Mouse (Mus musculus) left cerebral cortex, adult 18-20 months (tissue): ENCODE data around the gene Ovol2. TPM values are rescaled to one million over a fixed set of nuclear protein-coding genes. Genes with fewer than 3 reads are reported as not detected.

ENCODE experiments used
- DNase-seq, 2 experiments: peaks; one replicate each; pipeline ENCODE4 v3.0.0; 2021 to 2022; ENCODE audit warnings: low spot score in 2 of 2, mixed read lengths in 1 of 2
- total RNA-seq, 2 experiments: library from RNA; stranded (reverse); gene quantifications; 2 replicates each; pipeline ENCODE4 v1.2.3; 2021

The Ovol2 gene
- total RNA-seq, 2 experiments from 2014 or later: 9.8 to 11.1 TPM

DNA sequence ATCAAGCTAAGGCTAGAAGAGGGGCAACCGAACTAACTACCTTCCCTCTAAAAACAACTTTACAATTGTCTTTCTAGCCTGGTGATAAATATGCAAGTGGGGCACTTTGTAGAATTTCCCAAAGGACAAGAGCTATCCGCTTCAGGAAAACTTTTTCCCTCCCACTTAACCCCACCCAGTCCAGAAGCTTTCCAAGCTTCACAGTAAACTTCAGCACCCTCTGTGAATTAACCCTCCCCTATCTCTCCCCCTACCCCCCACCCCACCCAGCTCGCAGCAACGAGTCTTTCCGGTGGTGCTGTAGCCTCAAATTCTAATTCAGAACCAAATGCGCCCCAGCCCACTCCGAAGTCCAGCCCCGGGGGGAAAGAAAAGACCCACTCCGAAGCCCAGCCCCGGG is 2.5 kb downstream of the Ovol2 start:
- no peak for DNase-seq

DNA sequence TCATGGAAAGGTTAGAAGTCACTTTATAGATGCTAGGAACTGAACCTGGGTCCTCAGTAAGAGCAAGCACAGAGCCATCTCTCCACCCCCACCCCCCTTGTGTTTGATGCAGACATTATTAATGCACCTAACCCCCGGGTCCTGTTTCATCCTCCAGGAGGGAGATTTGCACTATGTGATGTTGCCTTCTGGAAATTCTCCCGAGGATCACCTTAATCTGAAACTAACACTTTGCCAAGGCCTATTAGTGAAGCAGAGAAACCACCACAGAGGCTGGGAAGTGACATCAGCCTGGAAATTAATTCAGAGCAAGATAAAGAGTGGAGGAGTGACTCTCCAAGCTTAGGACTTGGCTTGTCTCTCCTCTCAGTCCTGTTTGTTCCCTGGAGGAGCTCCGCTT is 7.7 kb downstream of the Ovol2 start:
- no peak for DNase-seq

DNA sequence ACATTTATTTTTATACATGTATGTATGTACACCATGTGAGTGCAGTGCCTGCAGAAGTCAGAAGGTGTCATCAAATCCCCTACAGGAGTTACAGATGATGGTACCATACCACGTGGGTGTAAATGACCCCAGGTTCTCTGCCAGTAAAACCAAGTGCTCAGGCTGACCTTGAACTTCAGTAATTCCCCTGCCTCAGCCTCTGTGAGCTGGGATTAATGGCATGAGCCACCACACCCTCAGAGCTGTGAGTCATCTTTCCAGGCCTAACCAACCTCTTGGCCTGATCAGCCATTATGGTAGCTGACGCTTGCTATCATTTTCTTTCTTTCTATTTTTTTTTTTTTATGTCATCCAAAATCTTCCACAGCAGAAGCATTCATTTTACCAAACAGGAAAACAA is 20.6 kb downstream of the Ovol2 start:
- DNase-seq: no peak

DNA sequence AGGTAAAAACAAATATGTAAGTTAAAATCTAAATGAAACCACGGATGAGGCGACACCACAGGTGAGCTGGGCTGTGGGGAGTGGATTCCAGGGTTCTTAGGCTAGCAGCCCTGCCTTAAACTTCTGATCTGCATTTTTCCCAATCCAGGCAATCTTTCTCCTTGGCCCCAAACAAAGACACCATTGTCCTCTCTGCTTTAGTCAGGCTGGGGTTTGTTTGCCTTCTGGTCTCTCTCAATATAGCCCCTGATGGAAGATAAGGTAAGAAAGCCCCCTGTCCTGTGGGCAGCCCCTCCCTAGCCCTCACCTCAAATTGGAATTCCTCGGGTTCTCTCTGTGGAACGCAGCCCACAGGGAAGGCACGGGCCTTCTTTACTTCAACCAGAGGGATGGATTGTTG is 21.7 kb downstream of the Ovol2 start:
- no peak for DNase-seq

DNA sequence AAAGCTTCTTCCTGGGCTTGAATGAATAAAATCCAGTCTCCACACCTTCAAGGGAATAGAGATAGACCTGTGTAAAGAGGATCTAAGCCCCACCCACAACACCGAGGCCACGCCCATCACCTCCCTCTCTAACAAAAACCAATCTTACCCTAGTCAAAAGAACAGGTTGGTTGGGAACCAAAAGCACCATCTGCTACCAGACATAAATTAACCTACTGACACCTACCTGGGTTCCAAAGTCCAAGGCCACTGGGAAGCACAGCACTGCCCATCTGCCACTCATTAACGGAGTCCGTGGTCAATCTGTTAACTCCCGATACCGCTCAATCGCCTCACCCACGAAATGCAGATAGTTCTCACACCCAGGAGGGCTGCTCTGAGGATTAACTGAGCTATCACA is 23.4 kb downstream of the Ovol2 start:
- no peak for DNase-seq

DNA sequence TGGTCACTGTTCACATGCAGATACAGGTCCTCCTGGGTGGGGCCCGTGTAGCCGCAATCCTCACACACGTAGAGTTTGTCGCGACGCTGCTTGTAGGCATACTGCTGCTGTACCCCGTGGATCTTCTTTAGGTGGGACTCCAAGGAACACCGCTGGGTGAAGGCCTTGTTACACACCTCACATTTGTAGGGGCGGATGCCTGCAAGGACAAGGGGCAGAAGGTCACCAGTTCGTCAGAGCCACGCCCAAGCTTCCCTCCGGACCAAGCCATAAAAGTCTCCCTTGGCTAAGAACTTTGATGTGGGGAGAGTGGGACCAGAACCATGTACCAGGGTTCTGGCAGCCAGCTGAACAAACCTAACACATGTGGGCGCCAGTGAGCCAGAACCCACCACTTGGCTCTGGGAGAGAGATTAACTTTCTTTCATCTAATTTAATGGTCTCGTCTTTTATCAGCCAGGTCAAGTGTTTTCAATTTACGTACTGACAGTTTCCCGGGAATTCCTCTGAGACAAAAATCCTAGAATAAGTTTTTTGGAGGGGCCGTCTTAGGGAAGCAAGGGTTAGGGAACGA is 26.1 kb downstream of the Ovol2 start:
- DNase-seq: no peak

DNA sequence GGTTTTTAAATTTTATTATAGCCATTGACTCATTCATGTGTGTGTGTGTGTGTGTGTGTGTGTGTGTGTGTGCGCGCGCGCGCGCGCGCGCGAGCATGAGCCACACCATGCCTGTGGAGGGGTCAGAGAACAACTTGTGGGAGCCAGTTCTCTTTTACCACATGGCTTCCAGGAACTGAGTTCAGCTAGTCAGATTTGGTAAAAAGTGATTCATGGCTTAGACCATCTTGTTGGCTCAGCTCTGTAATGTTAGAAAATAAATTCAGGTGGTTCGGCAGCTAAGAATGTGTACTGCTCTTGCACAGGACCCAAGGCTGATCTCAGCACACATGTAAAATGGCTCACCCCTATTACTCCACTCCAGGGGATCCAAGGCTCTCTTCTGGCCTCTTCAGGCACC is 30.8 kb downstream of the Ovol2 start:
- DNase-seq: no peak

DNA sequence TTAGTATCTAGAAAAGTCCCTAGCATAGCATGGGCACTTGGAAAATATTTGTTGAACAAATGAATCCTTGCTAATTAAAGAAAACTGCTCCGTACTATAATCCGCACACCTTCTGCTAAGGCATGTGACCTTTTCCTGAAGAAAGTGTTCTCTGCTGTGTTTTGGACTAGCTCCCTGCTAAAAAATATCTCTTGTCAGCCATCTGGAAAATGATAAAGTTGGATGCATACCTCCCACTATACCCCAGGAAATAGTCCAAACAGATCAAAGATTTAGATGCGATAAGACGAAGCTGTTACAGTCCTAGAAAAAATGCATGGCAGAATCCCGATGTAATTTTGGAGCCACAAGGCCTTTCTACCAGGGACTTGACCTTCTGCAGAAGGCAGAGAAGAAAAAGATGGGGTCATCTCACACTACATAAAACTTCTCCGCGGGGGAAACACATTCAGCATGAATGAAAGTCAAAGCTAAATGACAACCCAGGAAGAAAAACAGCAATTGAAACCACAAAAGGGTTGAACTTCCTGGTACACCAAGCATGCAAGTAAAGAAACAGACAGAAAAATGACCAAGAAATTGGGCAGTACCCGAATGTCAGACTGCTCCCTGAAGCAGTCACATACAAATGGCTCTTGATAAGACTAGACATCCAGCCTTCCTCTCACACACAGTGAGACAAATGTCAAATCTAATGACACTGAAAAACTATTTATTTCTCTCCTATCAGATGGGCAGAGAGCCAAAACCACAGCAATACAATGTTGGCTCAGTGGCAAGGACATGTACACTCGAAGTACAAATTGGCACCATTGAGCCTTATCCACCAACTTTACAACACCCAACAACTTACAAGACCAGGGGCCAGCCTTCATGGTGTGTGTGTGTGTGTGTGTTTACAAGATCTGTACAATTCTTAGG is 31.9 kb downstream of the Ovol2 start:
- DNase-seq: no peak

DNA sequence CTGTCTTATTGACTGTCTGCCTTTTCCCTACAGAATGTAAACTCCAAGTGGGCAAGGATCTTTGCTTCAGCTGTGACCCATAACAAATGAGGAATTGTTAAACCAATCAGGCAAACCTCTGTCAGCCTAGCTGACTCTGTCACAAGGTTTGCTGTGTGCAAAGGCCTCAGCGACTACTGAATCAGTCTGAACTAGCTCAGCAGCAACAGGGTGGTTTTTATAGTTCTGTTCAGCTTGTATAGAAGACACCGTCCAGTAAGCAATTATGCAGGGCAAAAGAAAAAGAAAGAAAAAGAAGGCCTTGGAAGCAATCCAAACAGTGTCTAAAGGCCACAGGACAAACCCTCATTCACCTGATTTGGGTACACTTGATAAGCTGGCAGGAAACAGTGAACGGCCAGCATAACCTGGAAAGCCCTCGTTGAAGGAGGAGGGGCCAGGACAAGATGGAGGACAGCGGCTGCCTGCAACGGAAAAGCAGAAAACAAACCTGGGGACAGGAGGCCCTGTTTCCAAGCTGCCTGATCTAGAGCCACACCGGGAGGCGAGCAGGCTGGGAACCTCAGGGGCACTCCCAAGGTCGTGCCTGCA is 36.7 kb downstream of the Ovol2 start:
- no peak for DNase-seq

DNA sequence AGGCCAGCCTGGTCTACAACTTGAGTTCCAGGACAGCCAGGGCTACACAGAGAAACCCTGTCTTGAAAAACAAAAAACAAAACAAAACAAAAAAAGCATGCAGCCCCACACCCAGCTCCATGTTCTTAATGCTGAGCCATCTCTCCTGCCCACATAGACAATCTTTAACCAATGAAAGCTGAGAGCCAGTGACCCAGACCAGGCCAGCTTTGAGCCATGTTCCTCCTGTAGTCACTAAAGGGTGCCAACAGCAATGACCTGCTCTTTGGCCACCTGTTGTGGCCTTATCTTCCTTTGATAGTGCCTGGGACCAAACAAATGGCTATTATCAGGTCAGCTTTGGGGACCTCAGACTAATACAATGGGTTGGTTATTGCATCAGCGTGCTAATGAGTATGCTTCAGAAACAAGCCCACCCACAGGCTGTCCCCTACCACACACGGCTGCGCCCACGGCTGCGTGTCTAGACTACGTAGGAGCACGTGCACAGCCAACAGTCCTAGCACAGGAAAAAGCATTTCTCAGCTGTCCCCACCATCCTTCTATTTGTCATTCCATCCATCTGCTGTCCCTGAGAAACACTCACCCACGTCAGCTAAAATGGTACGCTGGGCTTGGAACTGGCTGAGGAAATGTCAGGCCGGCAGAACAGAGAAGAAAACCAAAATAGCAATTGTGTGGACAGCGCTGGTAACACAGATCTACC is 40.2 kb downstream of the Ovol2 start:
- DNase-seq: peak; percentile 74 to 86

DNA sequence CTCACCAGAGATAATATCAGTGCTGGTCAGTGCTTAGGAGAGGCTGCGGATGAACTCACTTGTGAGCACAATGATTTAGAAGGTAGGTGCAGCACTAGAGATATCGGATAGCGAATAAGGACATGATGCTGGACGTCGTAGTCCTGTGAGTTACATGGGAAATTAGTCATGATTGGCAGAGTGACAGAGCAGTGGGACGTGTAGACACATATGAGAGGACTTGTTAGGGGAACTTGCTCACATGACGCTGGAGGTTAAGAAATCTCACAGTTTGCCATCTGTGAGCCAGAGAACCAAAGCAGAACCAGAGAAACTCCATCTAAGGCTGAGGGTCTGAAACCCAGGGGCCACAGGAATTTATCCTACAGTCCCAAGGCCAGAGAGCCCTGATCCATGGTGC is 41.6 kb downstream of the Ovol2 start:
- no peak for DNase-seq

DNA sequence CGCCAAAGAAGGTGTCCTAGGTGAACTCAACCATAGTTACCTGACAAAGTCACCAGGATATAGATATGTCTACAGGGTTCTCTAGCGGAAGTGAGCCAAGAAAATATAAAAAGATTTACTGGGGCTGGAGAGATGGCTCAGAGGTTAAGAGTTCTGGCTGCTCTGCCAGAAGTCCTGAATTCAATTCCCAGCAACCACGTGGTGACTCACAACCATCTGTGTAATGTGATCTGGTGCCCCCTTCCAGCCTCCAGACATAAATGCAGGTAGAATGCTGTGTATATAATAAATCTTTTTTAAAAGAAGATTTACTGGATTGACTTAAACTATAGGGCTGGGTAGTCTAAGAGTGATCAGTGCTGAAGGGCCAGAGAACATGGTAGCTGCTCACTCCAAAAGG is 50.5 kb downstream of the Ovol2 start:
- no peak for DNase-seq

DNA sequence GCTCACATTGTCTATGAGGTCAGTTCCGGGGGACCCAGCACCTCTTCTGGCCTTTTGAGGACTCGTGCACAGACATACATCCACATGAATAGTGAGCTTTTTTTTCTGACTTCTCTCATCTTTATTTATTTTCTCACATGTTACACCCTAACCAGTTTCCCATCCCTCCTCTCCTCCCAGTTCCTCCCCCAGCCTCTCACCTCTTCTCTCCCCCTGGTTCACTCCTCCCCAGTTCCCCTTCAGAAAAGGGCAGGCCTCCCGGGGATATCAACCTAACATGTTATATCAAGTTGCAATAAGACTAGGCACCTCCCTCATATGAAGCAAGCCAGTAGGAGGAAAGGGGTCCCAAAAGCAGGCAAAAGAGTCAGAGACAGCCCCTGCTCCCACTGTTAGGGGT is 51.4 kb downstream of the Ovol2 start:
- no peak for DNase-seq

DNA sequence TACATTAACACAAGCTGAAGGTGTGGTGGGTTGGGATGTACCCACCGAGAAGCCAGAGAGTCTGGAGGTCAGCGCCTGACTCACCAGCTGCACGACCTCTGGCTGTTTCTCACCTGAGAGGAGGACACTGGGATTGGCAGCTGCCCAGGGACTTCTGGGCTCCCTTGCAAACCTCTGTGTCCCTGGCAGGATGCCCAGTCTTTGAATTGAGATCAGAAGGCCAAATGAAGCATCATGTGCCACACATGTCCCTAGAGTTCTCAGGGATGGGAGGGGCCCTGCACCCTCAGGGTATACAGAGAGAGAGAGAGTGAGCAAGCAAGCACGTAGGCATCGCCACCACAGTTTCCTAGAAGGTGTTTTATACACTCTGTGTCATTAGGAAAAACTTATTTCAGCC is 52.2 kb downstream of the Ovol2 start:
- no peak for DNase-seq

DNA sequence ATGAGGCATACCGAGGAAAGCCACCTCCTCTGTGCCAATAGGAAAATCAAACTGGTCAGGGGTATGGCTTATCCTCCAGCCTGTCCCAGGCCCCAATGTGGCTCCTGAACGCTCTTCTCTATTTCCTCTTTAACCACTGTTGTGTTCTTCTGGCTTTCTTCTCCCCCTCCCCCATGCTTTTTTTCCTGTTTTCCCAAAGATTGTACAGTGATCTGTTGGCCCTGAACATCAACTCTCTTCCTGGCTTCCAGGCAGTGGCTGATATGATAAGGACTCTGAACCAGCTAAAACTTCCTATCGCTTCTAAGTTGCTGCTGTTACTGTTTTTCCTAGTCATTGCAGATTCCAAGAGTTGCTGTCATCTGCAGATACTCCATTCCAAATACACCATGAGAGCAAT is 55.1 kb downstream of the Ovol2 start:
- DNase-seq: no peak

DNA sequence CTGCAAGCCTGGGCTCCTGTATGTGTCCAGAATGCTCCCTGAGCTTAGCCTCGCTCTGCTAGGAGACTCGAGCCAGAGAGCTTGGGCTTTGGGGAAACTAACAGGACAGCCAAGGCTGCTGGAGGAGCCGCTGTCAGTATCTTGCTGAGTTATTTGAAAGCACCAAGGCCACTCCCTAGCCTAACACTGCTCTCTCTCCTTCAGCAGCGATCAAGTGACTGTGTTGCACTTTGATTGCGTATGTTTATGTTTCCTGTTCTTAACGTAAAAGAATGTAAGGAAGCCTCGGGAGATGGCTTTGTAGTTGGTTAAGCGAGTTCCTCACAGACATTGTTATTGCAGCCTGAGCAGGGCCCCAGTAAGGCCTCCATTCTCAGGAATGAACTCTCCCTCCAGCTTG is 57.2 kb downstream of the Ovol2 start:
- DNase-seq: no peak

DNA sequence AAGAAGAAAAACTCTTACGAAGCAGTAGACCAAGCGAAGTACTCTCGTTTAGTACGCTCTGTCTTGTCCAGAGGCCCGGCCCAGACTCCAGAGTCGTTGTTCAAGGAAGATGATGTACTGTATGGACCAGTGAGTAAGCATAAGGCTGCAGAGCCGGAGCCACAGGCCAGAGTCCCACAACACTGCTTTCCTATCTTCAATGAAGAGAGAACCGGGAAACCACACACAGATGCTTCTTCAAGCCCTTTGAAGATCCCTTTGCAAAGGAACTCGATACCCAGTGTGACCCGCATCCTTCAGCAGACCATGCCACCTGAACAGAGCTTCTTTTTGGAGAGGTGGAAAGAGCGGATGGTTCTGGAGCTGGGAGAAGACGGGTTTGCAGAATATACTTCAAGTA is 59.9 kb downstream of the Ovol2 start:
- DNase-seq: no peak

DNA sequence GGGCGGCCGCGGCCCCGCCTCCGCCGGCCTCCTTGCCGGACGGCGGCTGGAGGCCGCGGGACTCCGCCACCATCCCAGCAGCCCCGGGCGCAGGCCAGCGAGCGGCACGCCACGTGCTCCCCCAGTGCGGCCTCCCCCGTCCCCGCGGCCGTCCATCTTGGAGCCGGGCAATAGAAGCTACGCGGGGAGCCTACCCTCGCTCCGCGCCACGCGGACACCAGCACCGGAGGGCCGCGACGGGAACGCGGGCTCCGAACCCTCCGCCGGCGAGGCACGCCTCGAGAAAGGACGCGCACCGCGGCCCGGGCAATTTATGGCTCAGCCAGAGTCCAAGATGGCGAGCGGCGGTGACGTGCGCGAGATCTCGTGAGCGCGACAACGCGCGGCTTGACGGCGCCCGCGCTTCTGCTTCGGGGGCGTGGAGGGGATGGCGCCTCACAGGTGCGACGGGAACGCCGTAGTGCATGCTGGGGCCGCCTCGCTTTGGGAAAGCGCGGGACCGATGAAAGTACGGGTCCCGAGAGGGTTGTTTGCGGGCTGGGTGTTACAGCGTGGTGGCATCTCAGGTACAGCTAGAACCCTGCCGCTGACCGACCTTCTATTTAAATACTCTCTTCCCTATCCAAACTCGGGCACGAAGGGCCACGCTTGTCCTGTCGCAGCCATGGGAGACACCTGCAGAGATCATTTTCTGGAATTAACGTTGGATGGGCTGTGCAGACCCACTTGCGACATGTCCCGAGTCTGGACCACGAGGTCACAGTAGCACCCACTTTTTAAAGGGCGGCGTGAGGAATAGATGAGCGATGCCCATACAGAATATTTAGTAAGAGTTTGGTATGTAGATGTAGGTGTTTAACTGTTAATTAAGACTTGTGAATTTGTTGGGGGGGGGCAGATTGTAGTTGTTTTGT is 61.2 kb downstream of the Ovol2 start, which contains the start of the genes Mgme1 and Snx5:
Gene Mgme1, plus strand, starts transcription at position 157 of the 914 bp plus-strand sequence.
Gene Snx5, minus strand, starts transcription at position 400 of the 914 bp plus-strand sequence.
- peak; percentile 92 to 95 for DNase-seq

DNA sequence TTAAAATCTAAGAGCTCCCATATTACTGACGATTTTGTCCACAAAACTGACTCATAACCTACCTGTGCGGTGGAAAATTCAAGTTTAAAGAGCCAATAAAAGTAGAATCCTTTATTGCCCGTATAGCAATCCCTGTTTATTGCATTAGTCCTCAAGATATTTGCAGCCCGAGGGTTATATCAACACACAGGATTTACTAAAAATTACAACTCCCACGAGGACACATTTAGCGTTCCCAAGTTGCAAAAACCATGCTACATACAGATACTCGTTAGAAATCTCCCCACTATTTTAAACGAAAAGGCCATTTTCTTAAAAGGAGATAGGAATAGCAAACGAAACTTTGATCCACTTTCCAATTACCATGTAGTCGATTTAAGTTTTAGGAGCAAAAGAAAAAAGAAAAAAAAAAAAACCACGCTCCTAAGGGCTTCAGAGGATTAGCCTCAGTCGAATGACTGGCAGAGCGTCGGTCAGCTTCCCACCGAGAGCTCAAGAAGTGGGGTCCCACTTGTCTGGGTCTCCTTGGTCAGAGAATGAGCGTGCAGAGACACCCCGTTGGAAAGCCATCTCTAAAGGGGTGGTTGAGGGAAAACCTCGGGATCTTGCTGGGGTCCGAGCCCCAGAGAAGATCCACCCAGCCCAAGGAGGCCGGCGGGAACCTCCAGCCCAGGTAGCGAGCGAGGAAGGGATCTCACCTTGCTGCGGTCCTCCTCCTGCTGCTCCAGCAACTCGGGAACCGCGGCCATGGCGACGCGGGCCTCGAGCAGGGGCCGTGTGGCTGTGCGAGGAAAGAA is 62.1 kb downstream of the Ovol2 start:
- DNase-seq: no peak

DNA sequence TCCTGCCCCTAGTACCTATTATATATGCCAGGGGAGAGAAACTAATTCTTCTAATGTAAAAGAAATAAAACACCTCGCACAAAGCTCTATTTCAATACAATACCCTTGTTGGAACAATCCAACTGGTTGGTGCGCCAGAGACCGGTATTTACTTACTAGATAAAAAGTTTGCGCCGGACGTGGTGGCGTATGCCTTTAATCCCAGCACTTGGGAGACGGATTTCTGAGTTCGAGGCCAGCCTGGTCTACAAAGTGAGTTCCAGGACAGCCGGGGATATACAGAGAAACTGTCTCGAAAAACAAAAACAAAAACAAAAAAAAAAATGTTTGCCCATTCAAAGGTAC is 62.7 kb downstream of the Ovol2 start:
- DNase-seq: no peak
